Mouse (Mus musculus) midbrain, embryonic 10.5 days (tissue): ENCODE results near the gene Wnt11. TPM values are rescaled to one million over a fixed set of nuclear protein-coding genes. Genes with fewer than 3 reads are reported as not detected.
A peak's percentile ranks its signal among the peaks of the same experiment; 100 is the strongest.

Experiments
- DNase-seq: peaks from one replicate; pipeline ENCODE4 v3.0.0-alpha.2; 2017; ENCODE audit warnings: low spot score
- H3K27ac ChIP-seq: fragments of 300-500 bp; sonication (generic); replicated peaks from 2 replicates; pipeline ENCODE4 v1.5.1; 2016; ENCODE audit warnings: mild to moderate bottlenecking
- H3K27me3 ChIP-seq: fragments of 300-500 bp; sonication (generic); 2 replicates; pipeline ENCODE4 v1.6.1; 2016; ENCODE audit warnings: low read depth, mild to moderate bottlenecking; ENCODE audit not compliant: poor library complexity, severe bottlenecking
- H3K36me3 ChIP-seq: fragments of 300-500 bp; sonication (generic); 2 replicates; pipeline ENCODE4 v1.6.1; 2016; ENCODE audit warnings: mild to moderate bottlenecking, moderate library complexity
- H3K4me1 ChIP-seq: fragments of 300-500 bp; sonication (generic); 2 replicates; pipeline ENCODE4 v1.6.1; 2016
- H3K4me3 ChIP-seq: fragments of 300-500 bp; sonication (generic); 2 replicates; pipeline ENCODE4 v1.5.1; 2016; ENCODE audit warnings: mild to moderate bottlenecking, moderate library complexity
- H3K9me3 ChIP-seq: fragments of 300-500 bp; sonication (generic); replicated peaks from 2 replicates; pipeline ENCODE4 v1.6.1; 2016; ENCODE audit warnings: mild to moderate bottlenecking
- WGBS: fragments of 180-500 bp; shearing (Covaris S2); methylation state at CpG from one replicate; pipeline ENCODE4 v1.1.7; 2016; 5-methylcytosine and 5-hydroxymethylcytosine counted together
- polyA plus RNA-seq: library from polyadenylated mRNA; unstranded; fragments of >200 nt; fragmentation: Nextera tagmentation; extraction: Ambion mirVana; gene quantifications from 2 replicates; pipeline ENCODE4 v1.2.1, GENCODE M21; 2016

Gene Wnt11
- 0.62 and 0.70 TPM in 2 replicates for polyA plus RNA-seq

DNA sequence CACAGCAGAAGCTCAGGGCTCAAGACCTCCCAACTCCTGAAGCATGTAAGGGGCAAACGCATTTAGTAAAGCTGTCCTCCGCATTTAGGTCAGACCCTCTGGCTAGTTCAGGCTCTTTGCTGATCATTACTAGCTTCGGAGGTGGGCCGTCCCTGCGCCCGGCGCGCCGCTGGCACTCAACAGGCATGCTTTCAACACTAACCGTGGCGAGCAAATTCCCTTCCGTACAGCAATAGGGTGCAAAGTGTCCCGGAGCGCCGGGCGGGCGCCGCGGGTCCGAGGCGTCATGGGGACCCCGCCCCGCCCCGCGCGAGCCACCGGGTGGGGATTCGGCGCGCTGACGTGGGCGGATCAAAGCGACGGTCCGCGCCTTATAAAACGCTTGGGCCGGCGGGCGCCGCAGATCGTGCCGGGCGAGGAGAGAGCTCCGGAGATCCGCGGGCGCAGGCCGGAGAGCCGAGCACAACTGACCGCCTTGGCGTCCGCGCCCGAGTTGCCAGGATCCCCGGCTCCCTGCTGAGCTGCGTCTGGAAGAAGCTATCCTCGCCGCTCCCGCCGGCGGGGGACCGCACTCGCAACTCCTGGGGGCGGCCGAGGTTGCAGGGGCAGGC is at the start of gene Wnt11:
Gene Wnt11, plus strand, starts transcription at position 402 of the 611 bp plus-strand sequence.
- Histone ChIP-seq H3K27ac (no peak within 1 kb of the TSS), H3K9me3 (no peaks in the 10 kb centered on the region), H3K36me3 (no peaks in the 10 kb centered on the region), H3K4me3 (peak within 1 kb of the TSS; percentile 67), H3K4me1 (peaks cover 71% of the 10 kb centered on the region), H3K27me3 (peaks cover 100% of the 10 kb centered on the region)
- peak; percentile 57 for DNase-seq
- WGBS: under 1% methylated on average over 66 of the region's 66 CpGs

DNA sequence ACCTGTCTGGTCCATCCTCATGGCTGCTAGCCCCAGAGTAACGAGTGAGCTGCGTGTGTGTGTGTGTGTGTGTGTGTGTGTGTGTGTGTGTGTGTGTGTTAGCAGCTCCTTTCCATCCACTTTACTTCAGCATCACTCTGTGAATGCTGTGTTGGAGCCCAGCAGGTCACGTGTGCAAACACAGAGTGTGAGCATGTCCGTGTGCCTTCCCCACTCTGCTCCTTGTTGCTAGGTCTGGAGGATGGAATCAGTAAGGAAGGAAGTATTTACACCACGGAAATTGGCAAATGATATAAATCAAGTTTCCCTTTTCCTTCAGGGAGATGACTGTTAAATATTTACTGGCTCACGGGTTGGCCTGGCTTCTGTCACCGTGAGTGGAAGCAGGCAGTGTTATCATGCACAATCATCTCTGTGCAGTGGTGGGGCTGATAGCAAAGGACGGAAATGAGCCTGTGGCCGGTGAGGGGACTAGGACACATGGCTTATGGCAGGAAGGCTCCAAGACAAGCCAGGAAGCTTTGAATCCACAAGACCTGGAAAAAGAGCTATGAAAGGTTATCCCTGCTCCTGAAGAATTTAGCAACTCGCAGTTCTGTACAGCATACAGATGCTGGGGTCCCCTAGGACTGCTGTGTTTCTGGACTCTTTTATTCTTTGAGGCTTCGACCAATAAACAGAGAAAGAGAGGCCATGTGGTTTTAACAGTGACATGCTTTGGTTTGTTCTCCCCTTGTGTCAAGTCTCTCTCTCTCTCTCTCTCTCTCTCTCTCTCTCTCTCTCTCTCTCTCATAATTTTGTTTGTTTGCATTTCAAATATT is 47.9 kb upstream of the Wnt11 start:
- Histone ChIP-seq H3K27ac (no peak overlapping the region), H3K4me1 (peaks cover 19% of the 10 kb centered on the region), H3K9me3 (no peaks in the 10 kb centered on the region), H3K36me3 (no peaks in the 10 kb centered on the region), H3K27me3 (peaks cover 4% of the 10 kb centered on the region; the same call in 1 of the 2 replicates), H3K4me3 (no peak overlapping the region)
- WGBS: 84% methylated on average over 11 of the region's 11 CpGs
- no peak for DNase-seq

DNA sequence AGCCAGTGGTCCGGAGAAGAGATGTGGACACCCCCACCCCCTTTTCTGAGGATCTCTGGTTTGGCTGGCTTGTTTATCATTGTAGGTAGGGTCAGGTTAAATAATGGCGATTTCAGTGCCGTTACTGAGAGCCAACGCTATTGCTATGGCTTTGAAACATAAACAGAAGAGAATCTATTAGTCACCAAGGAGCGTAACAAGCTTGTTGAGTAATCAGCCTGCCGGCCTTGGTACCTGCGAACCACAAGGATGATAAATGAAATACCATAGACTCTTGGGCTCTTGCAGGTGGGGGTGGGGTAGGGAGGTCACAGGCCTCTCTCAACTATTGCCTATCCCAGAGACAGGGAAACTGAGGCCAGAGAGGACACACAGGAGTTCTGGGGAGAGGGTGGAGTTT is 46.2 kb upstream of the Wnt11 start:
- no peak overlapping the region for H3K27ac ChIP-seq
- H3K36me3 ChIP-seq: no peaks in the 10 kb centered on the region
- no peak overlapping the region for H3K4me3 ChIP-seq
- H3K9me3 ChIP-seq: no peaks in the 10 kb centered on the region
- WGBS: 88% methylated on average over 7 of the region's 7 CpGs
- H3K27me3 ChIP-seq: peaks cover 4% of the 10 kb centered on the region; the same call in 1 of the 2 replicates
- peaks cover 12% of the 10 kb centered on the region for H3K4me1 ChIP-seq
- DNase-seq: no peak

DNA sequence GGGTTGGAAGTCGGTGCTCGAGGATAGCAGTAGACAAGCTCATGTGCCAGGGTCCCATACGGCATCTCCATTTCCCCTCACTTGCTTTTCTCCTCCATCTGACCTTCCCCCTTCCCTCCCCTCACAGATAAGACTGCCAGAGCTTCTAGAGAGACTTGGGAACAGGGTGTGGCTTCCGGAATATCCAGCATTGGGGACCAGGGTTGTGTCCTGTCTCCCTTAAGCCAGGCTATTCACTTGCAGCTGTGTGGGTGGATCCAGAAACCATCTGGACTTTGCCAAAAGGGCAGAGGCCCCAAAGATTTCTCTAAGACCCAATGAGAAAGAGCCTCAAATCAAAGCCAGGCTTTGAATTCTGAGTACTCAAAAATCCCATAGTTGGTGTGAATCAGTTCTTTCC is 45.8 kb upstream of the Wnt11 start:
- no peak overlapping the region for H3K27ac ChIP-seq
- no peak overlapping the region for H3K4me3 ChIP-seq
- H3K27me3 ChIP-seq: peaks cover 4% of the 10 kb centered on the region; the same call in 1 of the 2 replicates
- no peaks in the 10 kb centered on the region for H3K9me3 ChIP-seq
- H3K4me1 ChIP-seq: peaks cover 8% of the 10 kb centered on the region
- WGBS: 87% methylated on average over 4 of the region's 4 CpGs
- H3K36me3 ChIP-seq: no peaks in the 10 kb centered on the region
- DNase-seq: no peak

GRCm38 (mm10) chr7:98791864-98792263 is 43.0 kb upstream of the Wnt11 start:
- H3K4me3 ChIP-seq: no peak overlapping the region
- WGBS: 84% methylated on average over 5 of the region's 5 CpGs
- no peak overlapping the region for H3K27ac ChIP-seq
- H3K27me3 ChIP-seq: peaks cover 4% of the 10 kb centered on the region; the same call in 1 of the 2 replicates
- H3K4me1 ChIP-seq: peaks cover 2% of the 10 kb centered on the region; the same call in 1 of the 2 replicates
- no peaks in the 10 kb centered on the region for H3K36me3 ChIP-seq
- DNase-seq: no peak
- no peaks in the 10 kb centered on the region for H3K9me3 ChIP-seq

- no peaks in the 10 kb centered on the region for H3K9me3 ChIP-seq
- DNase-seq: no peak
- no peak overlapping the region for H3K4me3 ChIP-seq
- H3K27me3 ChIP-seq: no peaks in the 10 kb centered on the region
- H3K36me3 ChIP-seq: no peaks in the 10 kb centered on the region
- 76% methylated on average over 5 of the region's 5 CpGs for WGBS
- H3K27ac ChIP-seq: no peak overlapping the region
- H3K4me1 ChIP-seq: peaks cover 20% of the 10 kb centered on the region
Observed at GRCm38 (mm10) chr7:98793811-98794210, 41.1 kb upstream of the Wnt11 start.

DNA sequence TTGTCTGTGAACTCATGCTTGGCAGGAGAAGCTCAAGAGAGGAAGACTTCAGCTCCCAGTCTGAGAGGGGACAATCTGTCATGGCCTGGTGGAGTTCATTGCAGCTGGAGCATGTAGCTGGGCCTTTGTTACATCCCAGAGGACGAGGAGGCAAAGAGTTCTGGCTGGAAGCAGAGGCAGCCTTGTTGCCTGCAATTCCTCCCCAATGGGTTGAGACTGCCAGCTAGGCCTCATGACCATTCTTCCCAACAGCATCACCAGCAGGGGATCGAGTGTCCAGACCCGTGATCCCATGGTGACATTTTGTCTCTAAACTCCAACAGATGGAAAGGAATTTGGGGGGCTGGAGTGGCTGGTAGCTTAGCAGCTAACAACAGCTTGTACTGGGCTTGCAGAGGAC is 40.5 kb upstream of the Wnt11 start:
- no peak overlapping the region for H3K27ac ChIP-seq
- WGBS: 61% methylated on average over 3 of the region's 3 CpGs

DNA sequence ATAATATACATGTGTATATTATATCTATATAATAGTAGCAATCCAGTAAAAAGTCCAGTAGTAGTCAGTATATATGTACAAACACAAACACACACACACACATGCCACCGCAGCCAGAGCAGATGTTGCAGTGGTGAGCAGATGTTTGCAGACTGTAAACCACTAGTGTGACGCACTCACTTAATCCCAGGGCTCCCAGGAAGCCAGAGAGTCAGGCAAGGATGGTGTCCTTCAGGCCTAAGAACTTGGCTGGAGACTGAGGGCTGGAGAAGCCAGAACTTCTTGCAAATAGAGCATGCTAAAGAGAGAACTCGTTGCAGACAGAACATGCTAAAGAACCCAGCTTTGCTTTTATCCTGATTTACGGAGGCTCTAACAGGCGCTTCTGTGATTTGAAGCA is 39.3 kb upstream of the Wnt11 start:
- H3K27me3 ChIP-seq: no peaks in the 10 kb centered on the region
- H3K4me1 ChIP-seq: peaks cover 22% of the 10 kb centered on the region
- no peak for DNase-seq
- H3K27ac ChIP-seq: no peak overlapping the region
- no peak overlapping the region for H3K4me3 ChIP-seq
- H3K36me3 ChIP-seq: no peaks in the 10 kb centered on the region
- WGBS: 79% methylated on average over 5 of the region's 5 CpGs
- no peaks in the 10 kb centered on the region for H3K9me3 ChIP-seq

More for the DNA sequence above, 40.5 kb upstream of the Wnt11 start:
- no peak for DNase-seq
- no peaks in the 10 kb centered on the region for H3K27me3 ChIP-seq
- no peaks in the 10 kb centered on the region for H3K36me3 ChIP-seq
- H3K9me3 ChIP-seq: no peaks in the 10 kb centered on the region
- H3K4me3 ChIP-seq: no peak overlapping the region
- H3K4me1 ChIP-seq: peaks cover 20% of the 10 kb centered on the region

GRCm38 (mm10) chr7:98797347-98798133 is 37.4 kb upstream of the Wnt11 start:
- Histone ChIP-seq H3K9me3 (no peaks in the 10 kb centered on the region), H3K27ac (peak overlapping the region; percentile 73), H3K4me3 (no peak overlapping the region), H3K36me3 (no peaks in the 10 kb centered on the region), H3K27me3 (no peaks in the 10 kb centered on the region), H3K4me1 (peaks cover 32% of the 10 kb centered on the region)
- 28% methylated on average over 5 of the region's 5 CpGs for WGBS
- DNase-seq: no peak

GRCm38 (mm10) chr7:98798134-98798417 is 36.8 kb upstream of the Wnt11 start:
- Histone ChIP-seq H3K36me3 (no peaks in the 10 kb centered on the region), H3K4me1 (peaks cover 32% of the 10 kb centered on the region), H3K9me3 (no peaks in the 10 kb centered on the region), H3K4me3 (no peak overlapping the region), H3K27ac (peak overlapping the region; percentile 73), H3K27me3 (0 out of 2 replicates have a peak, but pooled peaks cover 3% of the 10 kb centered on the region)
- WGBS: 12% methylated on average over 3 of the region's 3 CpGs
- peak; percentile 22 for DNase-seq

DNA sequence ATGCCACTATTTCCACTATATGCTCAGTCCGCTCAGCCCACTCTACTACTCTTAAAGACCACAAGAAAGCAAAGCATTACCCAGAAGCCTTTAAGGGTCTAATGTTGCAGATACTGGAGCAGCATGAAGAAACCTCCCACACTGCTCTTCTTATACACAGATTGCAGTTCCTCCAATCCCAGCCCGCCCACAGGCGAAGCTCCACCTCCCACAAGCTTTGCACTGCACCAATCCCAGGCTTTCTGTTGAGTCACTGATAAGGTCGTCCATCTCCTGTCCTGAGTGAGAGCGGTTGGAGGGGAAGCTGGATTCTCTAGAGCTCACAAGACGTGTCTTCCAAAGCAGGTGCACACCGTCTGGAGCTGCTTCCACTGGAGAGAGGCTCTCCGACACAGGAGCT is 34.5 kb upstream of the Wnt11 start:
- H3K27ac ChIP-seq: 0 out of 2 replicates have a peak overlapping the region, but pooled peaks have one; percentile 6
- 0 out of 2 replicates have a peak, but pooled peaks cover 3% of the 10 kb centered on the region for H3K27me3 ChIP-seq
- H3K4me3 ChIP-seq: no peak overlapping the region
- H3K4me1 ChIP-seq: peaks cover 41% of the 10 kb centered on the region
- H3K9me3 ChIP-seq: no peaks in the 10 kb centered on the region
- no peaks in the 10 kb centered on the region for H3K36me3 ChIP-seq
- 76% methylated on average over 8 of the region's 8 CpGs for WGBS
- DNase-seq: no peak

DNA sequence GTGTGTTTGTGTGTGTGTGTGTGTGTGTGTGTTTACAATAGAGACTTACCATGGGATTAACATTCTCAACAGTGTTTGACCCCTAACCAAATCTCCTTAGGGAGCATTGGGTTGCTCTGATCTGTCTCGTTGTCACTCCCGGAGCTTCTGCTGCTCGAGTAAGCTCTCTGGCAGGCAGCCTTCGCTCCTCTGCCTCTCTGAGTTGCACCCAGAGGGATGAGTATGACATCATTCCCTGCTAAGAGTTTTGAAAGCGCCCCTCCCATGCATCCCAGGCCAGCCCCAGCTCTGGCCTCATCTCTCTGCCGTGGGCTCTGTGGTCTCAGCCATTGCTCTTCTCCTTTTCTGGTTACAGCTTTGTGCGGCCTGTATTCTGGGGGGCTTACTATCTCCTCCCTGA is 33.8 kb upstream of the Wnt11 start:
- H3K27ac ChIP-seq: 0 out of 2 replicates have a peak overlapping the region, but pooled peaks have one; percentile 28
- H3K4me1 ChIP-seq: peaks cover 41% of the 10 kb centered on the region
- 64% methylated on average over 7 of the region's 7 CpGs for WGBS
- DNase-seq: no peak
- no peaks in the 10 kb centered on the region for H3K36me3 ChIP-seq
- H3K9me3 ChIP-seq: no peaks in the 10 kb centered on the region
- H3K27me3 ChIP-seq: 0 out of 2 replicates have a peak, but pooled peaks cover 3% of the 10 kb centered on the region
- H3K4me3 ChIP-seq: no peak overlapping the region
